Mouse (Mus musculus) c-Kit-positive CD71-positive TER-119-positive erythroid progenitor cells, embryonic 14.5 days (primary cell): ENCODE results near the gene Tssk1.
A peak's percentile ranks its signal among the peaks of the same experiment; 100 is the strongest.

Experiments
- DNase-seq: peaks from one replicate; pipeline ENCODE4 v3.0.0-alpha.2; 2013; ENCODE audit warnings: low spot score

Tssk1 gene

GRCm38 (mm10) chr16:17898462-17898861 lies 4.4 kb downstream of the Tssk1 start, which contains the start of the genes Dgcr2 and Tssk2:
Gene Dgcr2 (minus strand): TSS chr16:17898562.
Gene Tssk2 (plus strand): TSS chr16:17898637.
- DNase-seq = no peak

GRCm38 (mm10) chr16:17911052-17911595 lies 17.1 kb downstream of the Tssk1 start, which contains the start of gene Ess2:
Gene Ess2 (minus strand): TSS chr16:17911348.
- DNase-seq = peak; percentile 97

- DNase-seq = no peak
Measured at GRCm38 (mm10) chr16:17914307-17915249, 20.6 kb downstream of the Tssk1 start, which contains the start of gene Gsc2. Gene Gsc2 (minus strand): TSS chr16:17915059.

- no peak for DNase-seq
Measured at GRCm38 (mm10) chr16:17920586-17920985, 26.6 kb downstream of the Tssk1 start.

- peak; percentile 95 for DNase-seq
Measured at GRCm38 (mm10) chr16:17921325-17922162, 27.5 kb downstream of the Tssk1 start.

- no peak for DNase-seq
Measured at GRCm38 (mm10) chr16:17922163-17922538, 28.1 kb downstream of the Tssk1 start.

- DNase-seq = no peak
Measured at GRCm38 (mm10) chr16:17927351-17928082, 33.5 kb downstream of the Tssk1 start.

- peak; percentile 83 for DNase-seq
Measured at GRCm38 (mm10) chr16:17928087-17928580, 34.1 kb downstream of the Tssk1 start, which contains the start of gene Slc25a1. Gene Slc25a1 (minus strand): TSS chr16:17928219.

- peak; percentile 85 for DNase-seq
Measured at GRCm38 (mm10) chr16:17928627-17929104, 34.6 kb downstream of the Tssk1 start.

- no peak for DNase-seq
Measured at GRCm38 (mm10) chr16:17929211-17929610, 35.2 kb downstream of the Tssk1 start.

- DNase-seq = no peak
Measured at GRCm38 (mm10) chr16:17929631-17930030, 35.6 kb downstream of the Tssk1 start.

- DNase-seq = no peak
Measured at GRCm38 (mm10) chr16:17931906-17932460, 38.0 kb downstream of the Tssk1 start.

- no peak for DNase-seq
Measured at GRCm38 (mm10) chr16:17933594-17934444, 39.8 kb downstream of the Tssk1 start.

- no peak for DNase-seq
Measured at GRCm38 (mm10) chr16:17934445-17934910, 40.5 kb downstream of the Tssk1 start.

GRCm38 (mm10) chr16:17936776-17937175 lies 42.8 kb downstream of the Tssk1 start:
- DNase-seq = no peak

- DNase-seq = no peak
Measured at GRCm38 (mm10) chr16:17938187-17938586, 44.2 kb downstream of the Tssk1 start.

GRCm38 (mm10) chr16:17938821-17939220 lies 44.8 kb downstream of the Tssk1 start:
- DNase-seq = peak; percentile 75

- DNase-seq = peak; percentile 76
Measured at GRCm38 (mm10) chr16:17939255-17939751, 45.3 kb downstream of the Tssk1 start.

GRCm38 (mm10) chr16:17943466-17943865 lies 49.4 kb downstream of the Tssk1 start:
- no peak for DNase-seq
